Mouse (Mus musculus): ENCODE data around the gene Ssbp1.

Ssbp1 gene

GRCm38 (mm10) chr6:40470916-40471719, at the start of gene Ssbp1:
Gene Ssbp1 (plus strand): TSS chr6:40471352.
- peak; percentile 92 to 94 for DNase-seq

- DNase-seq = no peak
These were observed 48.1 kb upstream of the Ssbp1 start for GRCm38 (mm10) chr6:40423013-40423412.

GRCm38 (mm10) chr6:40423774-40424173, 47.4 kb upstream of the Ssbp1 start:
- peak; percentile 75 to 83 for DNase-seq

- DNase-seq = peak in 1 of 2 experiments; percentile 44
These were observed 43.7 kb upstream of the Ssbp1 start for GRCm38 (mm10) chr6:40427441-40427840.

GRCm38 (mm10) chr6:40428696-40429095, 42.5 kb upstream of the Ssbp1 start:
- DNase-seq = peak in 1 of 2 experiments; percentile 68

GRCm38 (mm10) chr6:40429521-40429931, 41.6 kb upstream of the Ssbp1 start:
- DNase-seq = peak; percentile 87 to 88

GRCm38 (mm10) chr6:40430251-40430650, 40.9 kb upstream of the Ssbp1 start:
- peak in 1 of 2 experiments; percentile 24 for DNase-seq

- peak; percentile 49 to 68 for DNase-seq
These were observed 40.3 kb upstream of the Ssbp1 start for GRCm38 (mm10) chr6:40430878-40431277.

- peak; percentile 94 to 95 for DNase-seq
These were observed 39.8 kb upstream of the Ssbp1 start for GRCm38 (mm10) chr6:40431356-40431755.

- DNase-seq = no peak
These were observed 39.3 kb upstream of the Ssbp1 start for GRCm38 (mm10) chr6:40431812-40432211.

GRCm38 (mm10) chr6:40432346-40433275, 38.5 kb upstream of the Ssbp1 start:
- peak; percentile 88 for DNase-seq

GRCm38 (mm10) chr6:40434697-40435096, 36.5 kb upstream of the Ssbp1 start:
- DNase-seq = peak; percentile 36 to 48

- peak; percentile 84 for DNase-seq
These were observed 35.8 kb upstream of the Ssbp1 start for GRCm38 (mm10) chr6:40435151-40436046.

GRCm38 (mm10) chr6:40436047-40436483, 35.1 kb upstream of the Ssbp1 start, which contains the start of gene E330009J07Rik:
Gene E330009J07Rik (minus strand): TSS chr6:40436135.
- peak; percentile 87 to 94 for DNase-seq

GRCm38 (mm10) chr6:40438936-40439335, 32.2 kb upstream of the Ssbp1 start, which contains the start of gene Wee2:
Gene Wee2 (plus strand): TSS chr6:40439088.
- DNase-seq = no peak

GRCm38 (mm10) chr6:40439731-40440130, 31.4 kb upstream of the Ssbp1 start:
- DNase-seq = no peak

- no peak for DNase-seq
These were observed 29.9 kb upstream of the Ssbp1 start for GRCm38 (mm10) chr6:40441276-40441675.

- DNase-seq = peak in 1 of 2 experiments; percentile 54
These were observed 29.4 kb upstream of the Ssbp1 start for GRCm38 (mm10) chr6:40441755-40442154.

- no peak for DNase-seq
These were observed 27.7 kb upstream of the Ssbp1 start for GRCm38 (mm10) chr6:40443281-40443928.

- DNase-seq = no peak
These were observed 22.5 kb upstream of the Ssbp1 start for GRCm38 (mm10) chr6:40448626-40449025.

GRCm38 (mm10) chr6:40454436-40455041, 16.6 kb upstream of the Ssbp1 start:
- DNase-seq = peak; percentile 36 to 41

Measured in cerebellum, postnatal 14 days (tissue).